Mouse (Mus musculus) brain, embryonic 14.5 days (tissue): ENCODE data around the gene Trim39.

Experiments
- CTCF ChIP-seq: fragments of 200-500 bp; IDR thresholded peaks from 2 replicates; pipeline ENCODE4 v1.5.1; 2012; ENCODE audit warnings: inconsistent platforms, mild to moderate bottlenecking, moderate library complexity, borderline replicate concordance; ENCODE audit not compliant: insufficient read depth, insufficient read length; ENCODE audit errors: extremely low read depth
- POLR2A ChIP-seq: fragments of 200-500 bp; IDR thresholded peaks from 2 replicates; pipeline ENCODE4 v1.6.1; 2012; ENCODE audit warnings: mild to moderate bottlenecking, inconsistent platforms, borderline replicate concordance; ENCODE audit not compliant: poor library complexity, insufficient read depth, insufficient read length, severe bottlenecking; ENCODE audit errors: extremely low read depth

- TF ChIP-seq CTCF (no peak), POLR2A (no peak)
Observed at GRCm38 (mm10) chr17:36286390-36286789, 14.3 kb upstream of the Trim39 start, which contains the start of gene H2-M10.2.
